Comparison of ENCODE assay signal across 9 mouse cellular contexts in genomic region chr3:145833948-145834538, GRCm38 (mm10).
A peak's percentile ranks its signal among the peaks of the same experiment; 100 is the strongest.
DNase-seq lines count a peak whose midpoint lies in the region; ATAC-seq and TF ChIP-seq lines count a peak whose summit lies in the region.
"Had no signal": no experiment of that assay in that cellular context is flagged by ENCODE, and none has a peak within 500 bp of the region (broad histone marks: within the 10 kb centered on the region; RNA-seq: fewer than 3 reads in every experiment).

No protein-coding gene starts in this region.

- WGBS in heart, embryonic 10.5 days: 61% methylated on average over 8 of the region's 8 CpGs
- 27% methylated on average over 8 of the region's 8 CpGs for WGBS in embryonic facial prominence, embryonic 14.5 days
- WGBS in neural tube, embryonic 15.5 days: 64% methylated on average over 8 of the region's 8 CpGs

- no peaks in the 10 kb centered on the region for H3K27me3 ChIP-seq in heart, embryonic 10.5 days (ENCODE audit: insufficient read depth, poor library complexity, severe bottlenecking)
- H3K27me3 ChIP-seq in embryonic facial prominence, embryonic 14.5 days (replicated peaks; ENCODE audit: control insufficient read depth, insufficient read depth, low read length): no peaks in the 10 kb centered on the region
- no peaks in the 10 kb centered on the region for H3K27me3 ChIP-seq in myocyte (ENCODE audit: control insufficient read depth, insufficient read depth, insufficient read length)
- H3K27me3 ChIP-seq in neural tube, embryonic 15.5 days (replicated peaks): no peaks in the 10 kb centered on the region
- H3K27me3 ChIP-seq: neural tube, embryonic 13.5 days had no signal

- H3K4me3 ChIP-seq in heart, embryonic 10.5 days: no peak overlapping the region
- H3K4me3 ChIP-seq in embryonic facial prominence, embryonic 14.5 days (ENCODE audit: low read depth, low read length): no peak overlapping the region
- H3K4me3 ChIP-seq in myocyte: no peak overlapping the region
- H3K4me3 ChIP-seq in neural tube, embryonic 15.5 days (replicated peaks): no peak overlapping the region
- H3K4me3 ChIP-seq: neural tube, embryonic 13.5 days had no signal

- no peak overlapping the region for H3K27ac ChIP-seq in heart, embryonic 10.5 days
- no peak overlapping the region for H3K27ac ChIP-seq in embryonic facial prominence, embryonic 14.5 days (replicated peaks; ENCODE audit: low read depth, low read length)
- no peak overlapping the region for H3K27ac ChIP-seq in neural tube, embryonic 15.5 days (replicated peaks)
- H3K27ac ChIP-seq: neural tube, embryonic 13.5 days had no signal

- H3K4me2 ChIP-seq in embryonic facial prominence, embryonic 14.5 days (ENCODE audit: low read depth, low read length): no peak overlapping the region
- H3K4me2 ChIP-seq in myocyte (ENCODE audit: low read depth): peak overlapping the region; percentile 46
- H3K4me2 ChIP-seq in neural tube, embryonic 15.5 days: no peak overlapping the region
- H3K4me2 ChIP-seq: neural tube, embryonic 13.5 days had no signal

- H3K4me1 ChIP-seq in heart, embryonic 10.5 days: peaks cover 30% of the 10 kb centered on the region
- no peaks in the 10 kb centered on the region; the same call in 1 of the 2 replicates for H3K4me1 ChIP-seq in embryonic facial prominence, embryonic 14.5 days (ENCODE audit: control insufficient read depth, insufficient read depth, low read length)
- H3K4me1 ChIP-seq in neural tube, embryonic 15.5 days: 0 out of 2 replicates have a peak, but pooled peaks cover 2% of the 10 kb centered on the region

- no peaks in the 10 kb centered on the region for H3K79me2 ChIP-seq in myocyte (ENCODE audit: control insufficient read depth, insufficient read depth)

- no peak overlapping the region for H3K9ac ChIP-seq in embryonic facial prominence, embryonic 14.5 days (ENCODE audit: low read depth, low read length)
- H3K9ac ChIP-seq in neural tube, embryonic 15.5 days (replicated peaks): no peak overlapping the region
- H3K9ac ChIP-seq: neural tube, embryonic 13.5 days had no signal

- peak; percentile 24 to 40 for DNase-seq in heart, adult 9 months (ENCODE audit: low spot score in 2 of 2)
- no peak for DNase-seq in heart, embryonic 10.5 days (ENCODE audit: low spot score)
- peak; percentile 90 for DNase-seq in embryonic facial prominence, embryonic 14.5 days (ENCODE audit: low spot score)
- peak; percentile 46 for DNase-seq in kidney, postnatal 10 days
- no peak for DNase-seq in spleen, adult 12 weeks (ENCODE audit: low spot score)
- no peak for DNase-seq in thymus, adult 18-20 months

- H3ac ChIP-seq in myocyte (ENCODE audit: control insufficient read depth, insufficient read length): no peak overlapping the region

- peak; percentile 30; the same call in 1 of the 2 replicates for ATAC-seq in embryonic facial prominence, embryonic 14.5 days (ENCODE audit: low read depth)
- no peak for ATAC-seq in neural tube, embryonic 15.5 days (ENCODE audit: low FRiP score)

- TF ChIP-seq POLR2A in myocyte (IDR thresholded peaks at IDR 0.05; ENCODE audit: insufficient read length, low read depth): no peak

- no peaks in the 10 kb centered on the region for H3K9me3 ChIP-seq in heart, embryonic 10.5 days
- no peaks in the 10 kb centered on the region for H3K9me3 ChIP-seq in embryonic facial prominence, embryonic 14.5 days (ENCODE audit: control insufficient read depth, low read length)
- H3K9me3 ChIP-seq in neural tube, embryonic 15.5 days (replicated peaks): no peaks in the 10 kb centered on the region

- no peaks in the 10 kb centered on the region for H3K36me3 ChIP-seq in heart, embryonic 10.5 days
- H3K36me3 ChIP-seq in embryonic facial prominence, embryonic 14.5 days (ENCODE audit: control insufficient read depth, insufficient read depth, low read length): no peaks in the 10 kb centered on the region
- no peaks in the 10 kb centered on the region for H3K36me3 ChIP-seq in myocyte (ENCODE audit: control insufficient read depth, insufficient read depth)
- H3K36me3 ChIP-seq in neural tube, embryonic 15.5 days: no peaks in the 10 kb centered on the region

TF ChIP-seq in myocyte, 11 proteins besides CTCF, POLR2A, EP300 and RAD21:
- TF ChIP-seq SRF (IDR thresholded peaks at IDR 0.05; ENCODE audit: control insufficient read depth, insufficient read length, low read depth) (no peak), POLR2AphosphoS2 (IDR thresholded peaks at IDR 0.05; ENCODE audit: insufficient read length, low read depth) (no peak), TCF3 (IDR thresholded peaks at IDR 0.05; ENCODE audit: insufficient read length, low read depth) (no peak), TCF12 (IDR thresholded peaks at IDR 0.05; ENCODE audit: insufficient read depth, poor library complexity, severe bottlenecking) (no peak), MYOG (IDR thresholded peaks at IDR 0.05; ENCODE audit: control insufficient read depth in 1 of 3, insufficient read depth in 1 of 3, insufficient read length in 2 of 3, low read depth in 2 of 3) (no peak), MYOD1 (IDR thresholded peaks at IDR 0.05; ENCODE audit: control insufficient read depth in 1 of 3, insufficient read length in 2 of 3, low read depth in 2 of 3) (no peak), MAX (IDR thresholded peaks at IDR 0.05; ENCODE audit: low read depth) (no peak), E2F4 (IDR thresholded peaks at IDR 0.05; ENCODE audit: insufficient read depth) (no peak), USF1 (IDR thresholded peaks at IDR 0.05; ENCODE audit: low read depth) (no peak), REST (IDR thresholded peaks at IDR 0.05; ENCODE audit: insufficient read depth, insufficient read length) (no peak), CEBPB (IDR thresholded peaks at IDR 0.05; ENCODE audit: insufficient read depth, poor library complexity, severe bottlenecking) (no peak)

Comparison
In these comparisons a context has a peak if more than half of its experiments do, and no peak if none do; other contexts are left out.
1. DNase-seq: peak in heart, adult 9 months (2 of 2), embryonic facial prominence, embryonic 14.5 days (single experiment) and kidney, postnatal 10 days (single experiment); none in heart, embryonic 10.5 days (single experiment), spleen, adult 12 weeks (single experiment) and thymus, adult 18-20 months (0 of 2).